Mouse (Mus musculus) G1E (cell line): ENCODE measurements around the gene Bcl2l12.

Experiments
- CTCF ChIP-seq: IDR thresholded peaks from 2 replicates; pipeline ENCODE4 v1.5.1; 2012; ENCODE audit warnings: low read depth, low read length, inconsistent platforms, mixed read lengths
- GATA1 ChIP-seq: IDR thresholded peaks from 2 replicates; pipeline ENCODE4 v1.6.1; 2012; ENCODE audit warnings: borderline replicate concordance, low read length, inconsistent platforms, mixed read lengths
- GATA2 ChIP-seq: IDR thresholded peaks from 2 replicates; pipeline ENCODE4 v1.6.1; 2012; ENCODE audit warnings: low read depth, low read length, inconsistent platforms, borderline replicate concordance
- POLR2AphosphoS5 ChIP-seq: IDR thresholded peaks from 2 replicates; pipeline ENCODE4 v1.6.1; 2012; ENCODE audit warnings: low read depth, low read length, inconsistent platforms; ENCODE audit not compliant: insufficient replicate concordance
- TAL1 ChIP-seq: conservative IDR thresholded peaks from 2 replicates; pipeline ENCODE4 v1.6.1; 2012; ENCODE audit warnings: low read depth, low read length, inconsistent platforms, mixed read lengths

DNA sequence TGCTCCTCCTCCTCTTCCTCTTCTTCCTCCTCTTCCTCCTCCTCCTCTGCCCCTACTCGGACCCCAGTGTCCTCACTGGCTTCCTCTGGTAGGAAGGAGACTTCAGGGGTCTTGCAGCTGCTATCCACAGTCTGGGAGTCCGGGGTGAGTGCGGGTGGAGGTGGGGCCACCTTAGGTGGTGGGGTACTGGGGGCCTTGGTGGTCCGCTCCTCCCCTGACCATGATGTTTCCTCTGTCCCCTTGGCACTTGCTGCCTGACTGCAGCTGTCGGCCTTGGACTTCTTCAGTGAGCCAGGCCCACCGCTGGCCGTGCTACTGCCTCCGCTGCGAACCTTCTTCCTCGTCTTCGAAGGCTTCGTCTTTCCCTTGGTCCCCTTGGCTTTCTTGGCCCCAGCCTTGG is 8.0 kb upstream of the Bcl2l12 start:
- TF ChIP-seq GATA1 (no peak), CTCF (no peak), POLR2AphosphoS5 (no peak), TAL1 (no peak), GATA2 (no peak)
